Mouse (Mus musculus) ovary, postnatal 14 days (tissue): ENCODE data around the gene St6galnac3.

Experiments
- DNase-seq: peaks from one replicate; pipeline ENCODE4 v3.0.0; 2022; ENCODE audit warnings: low spot score

Gene St6galnac3

DNA sequence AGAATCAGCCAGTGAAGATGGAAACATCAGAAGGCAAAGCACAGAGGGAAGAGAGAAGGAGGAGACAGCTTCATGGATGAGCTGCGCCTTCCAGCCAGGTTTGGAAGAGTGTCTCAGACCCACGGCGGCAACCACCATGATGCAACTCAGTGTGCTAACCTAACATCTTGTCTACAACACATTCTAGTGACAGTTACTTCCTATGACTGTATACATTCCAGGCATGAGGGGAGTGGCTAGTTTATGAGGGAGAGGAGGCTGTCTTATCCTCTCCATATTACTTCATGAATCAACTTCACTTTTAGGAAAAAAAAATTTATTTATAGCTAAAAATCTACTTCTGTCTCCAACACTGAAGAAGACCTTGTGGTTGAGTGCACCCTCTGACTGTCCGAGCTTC is 264.8 kb downstream of the St6galnac3 start:
- no peak for DNase-seq

GRCm38 (mm10) chr3:153458593-153458992 is 266.4 kb downstream of the St6galnac3 start:
- DNase-seq = no peak

GRCm38 (mm10) chr3:153457701-153458100 is 267.3 kb downstream of the St6galnac3 start:
- no peak for DNase-seq

DNA sequence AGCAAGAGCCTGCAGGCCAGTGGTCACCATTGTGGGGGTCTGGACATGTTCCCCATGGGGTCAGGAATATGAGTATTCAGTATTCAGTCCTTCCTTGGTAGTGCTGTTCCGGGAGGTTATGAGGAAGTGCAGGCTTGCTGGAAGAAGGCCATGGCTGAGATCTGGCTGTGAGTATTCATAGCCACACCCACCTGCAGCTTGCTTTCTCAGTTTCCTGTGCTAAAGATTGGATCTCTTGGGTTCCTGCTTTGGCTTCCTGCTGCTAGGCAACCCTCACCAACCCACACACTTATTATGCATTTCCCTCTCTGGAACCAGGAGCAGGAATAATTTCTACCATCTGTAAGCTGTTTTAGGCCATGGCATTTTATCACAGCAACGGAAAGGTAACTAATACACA is 267.8 kb downstream of the St6galnac3 start:
- no peak for DNase-seq

DNA sequence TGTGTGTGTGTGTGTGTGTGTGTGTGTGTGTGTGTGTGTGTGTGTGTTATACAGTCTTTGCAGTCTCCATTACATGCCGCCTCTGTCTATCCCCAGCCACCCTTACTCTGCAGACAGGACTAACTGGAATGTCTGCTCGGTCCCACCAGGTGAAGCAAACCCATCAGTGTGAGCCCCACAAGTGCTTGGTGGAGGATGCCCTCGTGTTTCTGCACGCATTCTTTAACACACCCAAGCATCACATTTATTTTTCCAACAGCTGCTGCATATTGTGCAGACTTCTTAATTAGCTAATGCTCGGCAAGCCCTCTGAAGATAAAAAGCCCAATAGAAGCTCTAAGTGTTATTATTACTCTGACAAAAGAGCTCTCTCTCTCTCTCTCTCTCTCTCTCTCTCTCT is 268.7 kb downstream of the St6galnac3 start:
- no peak for DNase-seq

DNA sequence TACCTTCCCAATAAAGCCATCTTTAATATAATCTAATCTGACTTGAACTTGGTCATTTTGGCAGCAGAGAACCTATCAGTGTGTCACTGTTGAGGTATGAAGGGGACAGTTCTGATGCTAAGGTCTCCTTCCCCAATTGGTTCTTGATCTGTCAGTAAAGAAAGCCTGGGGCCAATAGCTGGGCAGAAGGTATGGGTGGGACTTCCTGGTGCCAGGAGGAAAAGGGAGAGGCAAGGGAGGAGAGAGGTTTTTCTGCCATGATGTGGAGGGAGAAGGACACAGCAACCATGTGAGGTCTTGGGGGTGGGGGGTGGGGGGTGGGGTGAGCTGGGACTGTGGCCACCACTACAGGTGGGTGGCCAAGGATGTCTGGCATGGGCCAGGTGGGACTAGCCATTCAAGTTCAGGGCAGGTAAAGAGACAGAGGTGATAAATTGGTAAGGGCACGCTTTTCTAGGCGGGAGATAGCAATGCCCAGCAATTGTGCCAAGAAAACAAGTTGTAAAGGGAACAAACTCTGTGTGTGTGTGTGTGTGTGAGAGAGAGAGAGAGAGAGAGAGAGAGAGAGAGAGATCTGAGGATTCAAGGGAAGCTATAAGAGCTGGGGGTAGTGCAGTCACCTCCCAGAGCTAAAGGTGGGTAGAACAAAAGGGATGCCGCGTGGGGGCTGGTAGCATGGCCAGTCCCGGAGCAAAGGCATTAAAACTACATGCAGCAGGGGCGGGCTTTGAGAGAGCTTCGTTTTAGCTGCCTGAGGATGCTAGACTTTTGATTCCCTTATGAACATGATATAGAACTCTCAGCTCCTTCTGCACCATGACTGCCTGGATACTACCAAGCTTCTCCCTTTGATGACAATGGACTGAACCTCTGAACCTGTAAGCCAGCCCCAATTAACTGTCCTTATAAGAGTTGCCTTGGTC is 271.6 kb downstream of the St6galnac3 start:
- DNase-seq = no peak

DNA sequence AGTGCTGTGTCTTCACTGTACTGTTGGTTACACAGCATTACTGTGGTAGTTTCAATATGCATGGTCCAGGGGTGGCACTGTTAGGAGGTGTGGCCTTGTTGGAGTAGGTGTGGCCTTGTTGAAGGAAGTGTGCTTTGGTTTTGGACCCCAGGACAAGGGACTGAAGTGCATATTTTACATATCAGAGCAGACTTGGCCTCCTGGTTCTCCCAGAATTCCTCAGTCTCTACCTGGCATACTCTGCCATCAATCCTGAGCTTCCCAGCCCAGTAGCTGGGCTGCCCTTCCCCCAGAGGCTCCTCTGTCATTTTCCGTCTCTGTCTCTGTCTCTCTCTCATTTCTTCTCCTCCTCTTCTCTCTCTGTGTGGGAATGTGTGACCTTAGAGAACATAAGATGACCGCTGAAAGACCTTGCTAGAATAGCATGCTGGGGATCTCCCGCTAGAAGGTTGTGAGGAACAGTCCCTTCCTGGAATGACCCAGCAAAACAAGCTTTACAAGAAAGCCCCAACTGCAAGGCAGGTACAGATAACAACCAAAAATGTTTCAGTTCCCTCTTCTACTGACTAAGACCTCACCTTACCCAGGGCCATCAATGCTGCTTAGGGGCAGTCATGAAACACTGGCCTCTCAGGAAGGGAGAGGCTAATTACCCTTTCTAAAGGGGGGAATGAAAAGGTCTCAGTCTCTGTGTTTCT is 272.5 kb downstream of the St6galnac3 start:
- no peak for DNase-seq

DNA sequence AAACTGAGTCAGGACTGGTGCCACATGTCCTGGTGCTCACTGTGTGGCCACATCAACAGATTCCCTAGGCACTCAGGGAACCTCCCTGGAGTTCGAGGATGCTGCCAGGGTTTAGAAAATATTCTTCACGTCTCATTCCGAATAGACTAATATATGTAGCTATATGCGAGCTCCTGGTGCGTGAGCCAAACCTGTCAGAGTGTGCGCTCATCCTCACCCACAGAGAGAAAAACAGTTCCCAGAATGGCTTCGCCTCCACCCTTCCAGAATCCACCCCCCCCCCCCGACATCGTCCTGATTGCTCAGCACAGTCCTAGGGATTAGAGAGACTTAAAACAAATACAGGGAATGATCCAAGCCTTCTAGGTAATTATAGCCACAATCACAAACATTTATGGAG is 283.6 kb downstream of the St6galnac3 start:
- no peak for DNase-seq

DNA sequence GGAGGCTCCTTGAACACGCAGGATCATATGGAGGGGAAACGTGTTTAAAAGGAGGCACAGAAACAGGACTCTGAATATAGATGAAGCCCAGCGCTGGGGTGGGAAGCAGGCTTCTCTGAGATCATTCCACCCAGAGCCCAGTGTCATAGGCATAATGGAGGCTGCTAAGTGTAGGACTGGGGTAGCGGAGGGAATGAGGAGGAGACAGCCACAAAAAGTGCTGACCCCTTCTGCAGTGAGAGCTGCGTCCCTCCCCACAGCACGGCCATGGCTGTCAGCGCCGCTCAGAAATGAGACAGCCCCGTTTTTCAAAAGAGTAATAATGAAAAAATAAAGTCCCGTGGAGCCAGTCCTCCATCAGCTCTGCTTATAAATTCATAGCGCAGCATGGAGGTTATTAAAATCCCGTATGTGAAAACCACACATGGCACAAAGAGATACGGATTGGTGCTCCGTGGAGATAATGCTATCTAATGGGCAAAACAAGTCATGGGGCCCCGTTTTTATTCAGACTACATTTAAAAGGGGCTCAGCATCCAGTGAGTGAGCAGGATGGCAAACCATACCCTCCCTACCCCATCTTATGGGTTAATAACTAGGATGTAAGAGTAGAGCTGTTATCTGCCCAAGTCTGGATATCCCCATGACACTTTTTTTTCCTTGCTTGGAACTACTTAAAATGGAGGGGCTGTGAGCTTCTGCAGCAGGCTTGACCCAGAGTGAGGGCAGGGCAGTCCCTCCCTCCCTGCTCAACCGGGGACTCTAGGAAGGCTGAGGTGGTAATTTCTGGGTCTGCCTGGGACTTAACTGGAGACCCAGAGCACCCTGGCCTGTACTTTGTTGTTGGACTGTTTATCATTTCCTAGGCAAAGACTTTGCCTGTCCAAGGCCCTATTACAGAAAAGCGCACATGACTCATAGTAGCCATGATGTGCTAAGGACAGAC is 288.6 kb downstream of the St6galnac3 start:
- no peak for DNase-seq

DNA sequence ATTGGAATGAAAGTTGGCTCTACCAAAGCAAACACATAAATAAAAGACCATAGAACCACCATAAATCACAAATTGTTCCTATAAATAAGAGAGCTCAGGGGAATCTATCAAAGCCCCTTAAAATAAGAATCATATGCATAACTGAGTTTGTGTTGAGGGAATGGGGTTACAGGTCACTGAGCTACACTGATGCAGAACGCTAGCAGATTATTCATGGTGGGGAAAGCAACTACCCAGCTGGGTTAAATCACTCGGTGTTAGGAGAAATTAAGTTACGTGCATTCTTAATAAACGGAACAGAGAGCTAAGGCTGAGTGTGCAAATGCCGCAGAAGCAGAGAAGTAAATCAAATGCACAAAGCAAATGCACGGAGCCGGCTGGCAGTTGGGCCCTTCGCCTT is 292.0 kb downstream of the St6galnac3 start:
- no peak for DNase-seq

GRCm38 (mm10) chr3:153432053-153432816 is 292.7 kb downstream of the St6galnac3 start:
- no peak for DNase-seq

- DNase-seq = no peak
Observed at GRCm38 (mm10) chr3:153429840-153430239, 295.1 kb downstream of the St6galnac3 start.

DNA sequence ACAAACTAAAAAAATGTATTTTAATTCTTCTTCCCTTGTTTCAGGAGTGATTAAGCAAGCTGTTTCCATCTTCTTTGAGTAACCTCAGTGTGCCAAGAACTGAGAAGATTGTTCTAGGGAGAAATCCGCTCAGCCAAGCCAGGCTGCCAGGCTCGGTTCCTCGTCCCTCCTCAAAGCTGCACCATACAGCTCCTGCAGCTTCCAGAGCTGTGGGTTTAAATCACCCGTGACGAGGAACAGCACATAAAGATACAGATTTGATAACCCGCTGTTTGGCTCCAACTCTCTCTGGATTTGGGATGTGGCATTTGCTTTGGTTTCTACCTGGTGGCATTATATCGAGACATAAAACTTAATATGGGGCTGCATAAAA is 303.1 kb downstream of the St6galnac3 start:
- DNase-seq = no peak

DNA sequence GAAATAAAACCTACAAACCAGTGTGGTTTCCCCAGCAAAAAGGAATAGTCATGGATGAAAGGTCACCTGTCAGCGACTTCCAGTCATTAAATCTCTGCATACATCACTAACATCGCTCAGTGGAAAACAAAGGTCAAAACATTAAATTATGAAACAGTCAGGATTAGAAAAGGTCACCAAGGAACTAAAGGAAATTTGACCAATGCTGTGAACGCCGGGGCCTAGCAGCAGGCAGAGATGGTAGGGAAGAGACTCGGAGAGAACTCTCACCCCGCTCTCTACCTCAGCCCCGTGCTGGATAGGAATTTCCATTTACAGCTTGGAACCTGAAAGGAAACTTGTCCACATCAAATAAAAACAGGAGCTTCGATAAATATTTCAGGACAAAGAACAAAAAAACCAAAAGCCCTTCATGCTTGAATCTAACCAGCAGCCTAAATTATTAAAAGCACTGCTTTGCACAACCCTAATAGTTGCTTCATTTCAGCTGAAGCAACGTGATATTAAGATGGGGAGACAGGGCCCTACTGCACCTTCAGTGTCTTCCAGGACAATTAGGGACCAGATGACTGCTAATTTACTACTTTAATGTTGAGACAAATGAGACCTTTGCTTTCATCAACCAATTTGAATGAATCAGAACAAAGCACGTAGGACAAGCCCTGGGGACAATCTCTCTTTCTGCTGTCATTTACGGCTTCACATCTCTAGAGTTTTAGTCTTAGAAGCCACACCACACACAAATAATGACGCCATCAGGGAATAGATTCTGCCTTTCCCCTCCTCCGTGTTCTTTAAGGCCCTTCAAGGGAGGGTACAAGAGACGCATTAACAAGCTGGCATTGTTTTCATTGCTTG is 303.7 kb downstream of the St6galnac3 start:
- DNase-seq = no peak

GRCm38 (mm10) chr3:153419331-153419730 is 305.6 kb downstream of the St6galnac3 start:
- DNase-seq = no peak

DNA sequence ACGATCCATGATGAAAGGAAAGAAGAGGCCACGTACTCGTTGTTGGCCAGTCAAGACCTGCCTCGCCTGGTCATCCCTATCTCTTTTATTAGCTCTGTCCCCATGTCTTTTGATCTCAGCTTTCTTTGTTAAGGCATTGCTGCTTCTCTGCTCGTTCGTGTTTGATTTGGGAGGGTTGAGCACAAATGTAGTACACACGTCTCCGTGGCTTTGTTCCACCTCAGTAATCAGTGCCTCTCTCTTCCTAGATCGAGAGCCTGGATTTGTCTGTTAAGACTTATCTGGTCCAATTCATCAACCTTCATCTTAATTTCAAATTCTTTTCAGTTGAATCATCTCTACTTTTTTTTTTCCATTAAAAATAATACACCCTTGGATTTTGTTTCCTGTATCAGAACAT is 308.0 kb downstream of the St6galnac3 start:
- DNase-seq = no peak

GRCm38 (mm10) chr3:153416383-153416782 is 308.6 kb downstream of the St6galnac3 start:
- no peak for DNase-seq

DNA sequence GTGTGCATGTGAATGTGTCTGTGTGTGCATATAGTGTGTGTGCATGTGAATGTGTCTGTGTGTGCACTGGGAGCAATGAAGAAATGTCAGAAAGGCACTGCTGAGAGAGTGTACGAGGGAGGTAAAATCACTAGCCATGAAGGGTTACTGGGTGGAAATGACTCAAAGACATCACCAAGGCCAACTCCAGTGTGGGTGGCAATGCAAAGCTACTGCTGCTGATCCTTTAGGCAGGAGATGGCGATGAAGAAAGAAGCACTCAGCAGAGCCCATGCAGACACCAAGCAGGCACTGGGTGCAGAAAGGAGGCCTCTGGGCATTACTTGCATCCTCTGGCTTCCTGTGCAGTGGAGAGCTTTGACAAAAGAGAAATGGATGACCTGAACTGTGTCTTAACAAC is 310.8 kb downstream of the St6galnac3 start:
- DNase-seq = no peak

GRCm38 (mm10) chr3:153409286-153409685 is 315.7 kb downstream of the St6galnac3 start:
- DNase-seq = no peak

DNA sequence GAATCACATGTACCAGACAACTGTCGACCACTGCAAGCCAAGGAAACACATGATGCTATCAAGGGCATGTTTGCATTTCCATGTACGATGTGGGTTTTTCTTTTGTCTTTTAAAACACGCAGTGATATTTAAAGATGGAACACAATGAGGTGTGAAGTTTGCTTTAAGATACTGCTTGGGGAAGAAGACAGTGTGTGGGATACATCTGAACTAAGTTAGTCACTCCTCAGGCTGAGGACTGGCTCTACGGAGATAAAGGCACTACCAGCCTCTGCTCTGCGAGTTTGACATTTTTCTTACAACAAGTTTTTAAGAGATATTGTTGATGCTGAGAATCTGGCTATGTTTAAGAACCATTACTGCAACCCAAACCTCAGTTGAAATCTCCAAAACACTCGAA is 316.6 kb downstream of the St6galnac3 start:
- DNase-seq = no peak

DNA sequence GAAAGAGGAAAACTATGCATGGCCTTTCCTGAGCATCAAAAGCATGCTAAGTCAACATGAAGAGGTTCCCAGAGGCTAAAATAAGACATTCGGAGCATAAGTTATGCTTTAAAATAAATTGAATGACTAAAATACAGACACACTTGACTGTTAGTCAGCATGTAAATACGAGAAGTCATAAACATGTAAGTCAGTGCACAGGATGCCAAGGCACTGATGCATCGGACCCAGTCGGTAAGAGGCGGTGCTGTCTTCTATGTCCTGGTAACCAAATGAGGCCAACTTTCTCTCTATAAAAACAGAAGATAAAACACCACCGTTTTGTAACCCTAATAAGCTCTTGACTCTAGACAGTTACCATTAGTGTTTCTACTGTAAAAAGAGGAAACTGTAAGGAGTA is 317.3 kb downstream of the St6galnac3 start:
- no peak for DNase-seq
